In genomic region chr16:6754847-6755246, GRCm38 (mm10) we compare ENCODE assay signal across 13 mouse cellular contexts.
DNase-seq lines count a peak whose midpoint lies in the region; ATAC-seq and TF ChIP-seq lines count a peak whose summit lies in the region.
"Had no signal": no experiment of that assay in that cellular context is flagged by ENCODE, and none has a peak within 500 bp of the region (broad histone marks: within the 10 kb centered on the region; RNA-seq: fewer than 3 reads in every experiment).

No protein-coding gene starts in this region.

- no peak overlapping the region for H3K4me2 ChIP-seq in hindbrain, postnatal 0 days (ENCODE audit: low read depth, low read length)
- H3K4me2 ChIP-seq in hindbrain, embryonic 11.5 days (replicated peaks; ENCODE audit: low read depth, low read length): no peak overlapping the region
- H3K4me2 ChIP-seq: liver, embryonic 12.5 days had no signal

- no peaks in the 10 kb centered on the region for H3K27me3 ChIP-seq in hindbrain, postnatal 0 days (ENCODE audit: insufficient read depth, low read length)
- H3K27me3 ChIP-seq in hindbrain, embryonic 11.5 days (ENCODE audit: control insufficient read depth, insufficient read depth, low read length): no peaks in the 10 kb centered on the region
- H3K27me3 ChIP-seq: liver, embryonic 12.5 days; megakaryocyte, embryonic 14.5 days had no signal

- H3K9me3 ChIP-seq in hindbrain, postnatal 0 days (ENCODE audit: low read length): no peaks in the 10 kb centered on the region
- H3K9me3 ChIP-seq in hindbrain, embryonic 11.5 days (ENCODE audit: control insufficient read depth, low read length): no peaks in the 10 kb centered on the region
- H3K9me3 ChIP-seq: liver, embryonic 12.5 days had no signal

- 66% methylated on average over 3 of the region's 3 CpGs for WGBS in hindbrain, postnatal 0 days
- WGBS in hindbrain, embryonic 11.5 days: 82% methylated on average over 3 of the region's 3 CpGs

- H3K9ac ChIP-seq in hindbrain, postnatal 0 days (replicated peaks; ENCODE audit: low read length): no peak overlapping the region
- no peak overlapping the region for H3K9ac ChIP-seq in hindbrain, embryonic 11.5 days (ENCODE audit: low read depth, low read length)
- H3K9ac ChIP-seq: liver, embryonic 12.5 days had no signal

- H3K4me3 ChIP-seq in hindbrain, postnatal 0 days (ENCODE audit: low read length): no peak overlapping the region
- no peak overlapping the region for H3K4me3 ChIP-seq in hindbrain, embryonic 11.5 days (ENCODE audit: low read depth, low read length)
- H3K4me3 ChIP-seq: liver, embryonic 12.5 days; megakaryocyte, embryonic 14.5 days had no signal

- H3K27ac ChIP-seq in hindbrain, postnatal 0 days: 0 out of 2 replicates have a peak overlapping the region, but pooled peaks have one; percentile 26
- no peak overlapping the region for H3K27ac ChIP-seq in hindbrain, embryonic 11.5 days (ENCODE audit: low read depth, low read length)
- H3K27ac ChIP-seq: liver, embryonic 12.5 days had no signal

- no peak for TF ChIP-seq CTCF in hindbrain, postnatal 0 days (IDR thresholded peaks at IDR 0.05; ENCODE audit: low read depth)

- no peak for ATAC-seq in hindbrain, postnatal 0 days
- ATAC-seq in hindbrain, embryonic 11.5 days (ENCODE audit: low FRiP score): no peak
- ATAC-seq: liver, embryonic 12.5 days had no signal

- intact Hi-C loops in left cerebral cortex, postnatal 14 days (cut with DNase I): no loop called here

- H3K36me3 ChIP-seq in hindbrain, postnatal 0 days (ENCODE audit: insufficient read depth, low read length): no peaks in the 10 kb centered on the region
- no peaks in the 10 kb centered on the region for H3K36me3 ChIP-seq in hindbrain, embryonic 11.5 days (ENCODE audit: control insufficient read depth, insufficient read depth, low read length)
- H3K36me3 ChIP-seq: liver, embryonic 12.5 days had no signal

- no peaks in the 10 kb centered on the region for H3K4me1 ChIP-seq in hindbrain, postnatal 0 days (ENCODE audit: insufficient read depth, low read length)
- no peaks in the 10 kb centered on the region for H3K4me1 ChIP-seq in hindbrain, embryonic 11.5 days (replicated peaks; ENCODE audit: control insufficient read depth, insufficient read depth, low read length)
- H3K4me1 ChIP-seq: liver, embryonic 12.5 days; megakaryocyte, embryonic 14.5 days had no signal

- peak; percentile 46 for DNase-seq in hindbrain, postnatal 0 days (ENCODE audit: low spot score)
- DNase-seq in hindbrain, embryonic 11.5 days (ENCODE audit: low spot score): no peak
- DNase-seq in right cerebral cortex, adult 18-20 months: peak; percentile 54
- DNase-seq in right cerebral cortex, postnatal 14 days: no peak
- peak; percentile 64 to 90 for DNase-seq in left cerebral cortex, postnatal 14 days (ENCODE audit: low spot score in 2 of 2)
- no peak for DNase-seq in adipocyte (ENCODE audit: low spot score)
- no peak for DNase-seq in testis, postnatal 14 days (ENCODE audit: low spot score)
- DNase-seq: adrenal gland, postnatal 10 days; cerebellum, adult 9-11 months; heart, postnatal 36 days; thymus, postnatal 36 days had no signal

Comparison
In these comparisons a context has a peak if more than half of its experiments do, and no peak if none do; other contexts are left out.
1. DNase-seq: peak in hindbrain, postnatal 0 days (single experiment), right cerebral cortex, adult 18-20 months (single experiment) and left cerebral cortex, postnatal 14 days (2 of 2); none in hindbrain, embryonic 11.5 days (single experiment), right cerebral cortex, postnatal 14 days (single experiment), adipocyte (single experiment) and testis, postnatal 14 days (single experiment).